Mouse (Mus musculus) lung, postnatal 0 days (tissue): Measurements from ENCODE around the gene Xpnpep3. TPM values are rescaled to one million over a fixed set of nuclear protein-coding genes. Genes with fewer than 3 reads are reported as not detected.

Experiments used
- ATAC-seq: fragments of 200-750 bp; cut with Nextera tagmentation; 2 replicates; pipeline ENCODE4 v1.8.0; 2017; ENCODE audit warnings: moderate library complexity
- DNase-seq: peaks from one replicate; pipeline ENCODE4 v3.0.0-alpha.2; 2016; ENCODE audit warnings: low spot score
- H3K27ac ChIP-seq: fragments of 300-500 bp; sonication (generic); 2 replicates; pipeline ENCODE4 v1.5.1; 2014; ENCODE audit warnings: antibody characterized with exemption, mild to moderate bottlenecking, low read length, mixed read lengths
- H3K27me3 ChIP-seq: fragments of 300-500 bp; sonication (generic); replicated peaks from 2 replicates; pipeline ENCODE4 v1.6.1; 2014; ENCODE audit warnings: low read length, mixed read lengths; ENCODE audit not compliant: insufficient read depth
- H3K36me3 ChIP-seq: fragments of 300-500 bp; sonication (generic); 2 replicates; pipeline ENCODE4 v1.6.1; 2014; ENCODE audit warnings: low read length, mixed read lengths; ENCODE audit not compliant: insufficient read depth
- H3K4me1 ChIP-seq: fragments of 300-500 bp; sonication (generic); 2 replicates; pipeline ENCODE4 v1.6.1; 2014; ENCODE audit warnings: antibody characterized with exemption, low read depth, low read length, mixed read lengths; ENCODE audit not compliant: insufficient read depth
- H3K4me2 ChIP-seq: fragments of 300-500 bp; sonication (generic); replicated peaks from 2 replicates; pipeline ENCODE4 v1.6.1; 2014; ENCODE audit warnings: low read depth, mild to moderate bottlenecking, low read length, moderate library complexity, mixed read lengths
- H3K4me3 ChIP-seq: fragments of 300-500 bp; sonication (generic); 2 replicates; pipeline ENCODE4 v1.5.1; 2014; ENCODE audit warnings: low read depth, low read length
- H3K9ac ChIP-seq: fragments of 300-500 bp; sonication (generic); replicated peaks from 2 replicates; pipeline ENCODE4 v1.6.1; 2014; ENCODE audit warnings: low read depth, mild to moderate bottlenecking
- H3K9me3 ChIP-seq: fragments of 300-500 bp; sonication (generic); 2 replicates; pipeline ENCODE4 v1.6.1; 2016; ENCODE audit warnings: low read length, mixed read lengths
- CTCF ChIP-seq: IDR thresholded peaks from 2 replicates; pipeline ENCODE4 v1.5.1; 2016; ENCODE audit warnings: antibody characterized with exemption, mild to moderate bottlenecking
- EP300 ChIP-seq: IDR thresholded peaks from 2 replicates; pipeline ENCODE4 v1.6.1; 2016; ENCODE audit warnings: antibody characterized with exemption, mild to moderate bottlenecking, control low read depth
- WGBS: fragments of 180-500 bp; shearing (Covaris S2); extraction: QIAGEN DNeasy Blood & Tissue Kit; methylation state at CpG from one replicate; pipeline ENCODE4 v1.1.7; 2014; 5-methylcytosine and 5-hydroxymethylcytosine counted together
- polyA plus RNA-seq: library from polyadenylated mRNA; unstranded; fragments of >200 nt; fragmentation: Nextera tagmentation; extraction: Ambion mirVana; gene quantifications from 2 replicates; pipeline ENCODE4 v1.2.1, GENCODE M21; 2015

Xpnpep3 gene
- polyA plus RNA-seq, 1 experiment from 2014 or later, result 4.8 TPM

- peak; percentile 99 for DNase-seq
- Histone ChIP-seq H3K9ac (peak within 1 kb of the TSS; percentile 72), H3K27me3 (no peaks in the 10 kb centered on the region), H3K36me3 (peaks cover 10% of the 10 kb centered on the region; the same call in 1 of the 2 replicates), H3K4me3 (peak within 1 kb of the TSS; percentile 66), H3K27ac (peak within 1 kb of the TSS; percentile 93), H3K9me3 (no peaks in the 10 kb centered on the region; the same call in 1 of the 2 replicates), H3K4me1 (no peaks in the 10 kb centered on the region), H3K4me2 (peak within 1 kb of the TSS; percentile 72)
- WGBS, result under 1% methylated on average over 54 of the region's 62 CpGs
- peak; percentile 97 for ATAC-seq
- TF ChIP-seq CTCF (no peak), EP300 (no peak; the same call in 1 of the 2 replicates)
Observed at GRCm38 (mm10) chr15:81465901-81466737, 66.2 kb downstream of the Xpnpep3 start, which contains the start of gene Rbx1. Gene Rbx1 (plus strand): TSS chr15:81466296.

GRCm38 (mm10) chr15:81466738-81467113 is 66.8 kb downstream of the Xpnpep3 start:
- ATAC-seq (peak; percentile 25), DNase-seq (no peak)
- Histone ChIP-seq H3K9ac (peak overlapping the region; percentile 52), H3K27me3 (no peaks in the 10 kb centered on the region), H3K9me3 (no peaks in the 10 kb centered on the region; the same call in 1 of the 2 replicates), H3K4me1 (no peaks in the 10 kb centered on the region), H3K4me2 (peak overlapping the region; percentile 72), H3K4me3 (peak overlapping the region; percentile 66), H3K36me3 (peaks cover 14% of the 10 kb centered on the region; the same call in 1 of the 2 replicates), H3K27ac (peak overlapping the region; percentile 93)
- 2% methylated on average over 15 of the region's 15 CpGs for WGBS
- TF ChIP-seq EP300 (no peak), CTCF (no peak)

- H3K4me3 ChIP-seq, result no peak overlapping the region
- H3K4me1 ChIP-seq, result no peaks in the 10 kb centered on the region
- DNase-seq, result no peak
- H3K27ac ChIP-seq, result no peak overlapping the region
- no peaks in the 10 kb centered on the region for H3K9me3 ChIP-seq
- no peak for ATAC-seq
- no peak overlapping the region for H3K9ac ChIP-seq
- 67% methylated on average over 8 of the region's 8 CpGs for WGBS
- TF ChIP-seq CTCF (no peak), EP300 (no peak)
- H3K4me2 ChIP-seq, result no peak overlapping the region
- peaks cover 33% of the 10 kb centered on the region; the same call in 1 of the 2 replicates for H3K36me3 ChIP-seq
- no peaks in the 10 kb centered on the region for H3K27me3 ChIP-seq
Observed at GRCm38 (mm10) chr15:81470735-81471134, 70.8 kb downstream of the Xpnpep3 start.

- WGBS, result 90% methylated on average over 5 of the region's 5 CpGs
- TF ChIP-seq CTCF (no peak), EP300 (no peak)
- Histone ChIP-seq H3K4me2 (no peak overlapping the region), H3K27me3 (no peaks in the 10 kb centered on the region), H3K9ac (no peak overlapping the region), H3K4me3 (no peak overlapping the region), H3K9me3 (no peaks in the 10 kb centered on the region), H3K4me1 (no peaks in the 10 kb centered on the region), H3K36me3 (peaks cover 33% of the 10 kb centered on the region; the same call in 1 of the 2 replicates), H3K27ac (no peak overlapping the region)
- no peak for DNase-seq
- no peak for ATAC-seq
Observed at GRCm38 (mm10) chr15:81472256-81472655, 72.3 kb downstream of the Xpnpep3 start.

- Histone ChIP-seq H3K4me1 (no peaks in the 10 kb centered on the region), H3K27me3 (no peaks in the 10 kb centered on the region), H3K9ac (no peak overlapping the region), H3K4me3 (no peak overlapping the region), H3K27ac (no peak overlapping the region), H3K4me2 (no peak overlapping the region), H3K36me3 (peaks cover 28% of the 10 kb centered on the region; the same call in 1 of the 2 replicates), H3K9me3 (no peaks in the 10 kb centered on the region)
- no peak for ATAC-seq
- WGBS, result 36% methylated on average over 3 of the region's 3 CpGs
- peak; percentile 59 for TF ChIP-seq CTCF
- TF ChIP-seq EP300, result no peak
- peak; percentile 56 for DNase-seq
Observed at GRCm38 (mm10) chr15:81475654-81476053, 75.7 kb downstream of the Xpnpep3 start.

GRCm38 (mm10) chr15:81476597-81476996 is 76.7 kb downstream of the Xpnpep3 start:
- Histone ChIP-seq H3K9ac (no peak overlapping the region), H3K4me3 (no peak overlapping the region), H3K27ac (no peak overlapping the region), H3K27me3 (no peaks in the 10 kb centered on the region), H3K9me3 (no peaks in the 10 kb centered on the region), H3K4me1 (0 out of 2 replicates have a peak, but pooled peaks cover 3% of the 10 kb centered on the region), H3K4me2 (no peak overlapping the region), H3K36me3 (peaks cover 20% of the 10 kb centered on the region; the same call in 1 of the 2 replicates)
- TF ChIP-seq CTCF (no peak), EP300 (no peak)
- no peak; the same call in 1 of the 2 replicates for ATAC-seq
- WGBS, result 5% methylated on average over 2 of the region's 2 CpGs
- no peak for DNase-seq
